Mouse (Mus musculus): Measurements from ENCODE around the gene Cit. TPM values are rescaled to one million over a fixed set of nuclear protein-coding genes. Genes with fewer than 3 reads are reported as not detected.
"Not testable (repeated sequence)": the region's sequence is repeated elsewhere in the genome, so short reads cannot be mapped to it uniquely, and the experiment has no call there.

Cit gene
- polyA plus RNA-seq (2014; fragmentation: Nextera tagmentation; extraction: Ambion mirVana) = 15.9 and 16.7 TPM in 2 replicates

- peaks cover 6 to 11% of the 10 kb centered on the region in 2 experiments; a peak in 2 of 4 replicates for H3K4me1 ChIP-seq (ENCODE audit: control insufficient read depth in 2 of 2, insufficient read depth in 2 of 2, low read length in 2 of 2)
- H3K4me2 ChIP-seq (ENCODE audit: low read length) = peak within 1 kb of the TSS; percentile 82
- peaks cover 17% of the 10 kb centered on the region for H3K36me3 ChIP-seq (ENCODE audit: control insufficient read depth, insufficient read depth, low read length)
- H3K27me3 ChIP-seq (ENCODE audit: control insufficient read depth, insufficient read depth, low read length) = no peaks in the 10 kb centered on the region
- H3K9ac ChIP-seq (ENCODE audit: low read length) = peak within 1 kb of the TSS; percentile 81
- ATAC-seq (ENCODE audit: insufficient number of reproducible peaks, insufficient read depth, low FRiP score, low read depth) = peak; percentile 96
- WGBS = 1% methylated on average over 42 of the region's 42 CpGs
- peak within 1 kb of the TSS; percentile 54 to 71 for H3K27ac ChIP-seq (replicated peaks in 1 of 2; ENCODE audit: control insufficient read depth in 1 of 2, insufficient read depth in 1 of 2, low read depth in 2 of 2, low read length in 2 of 2)
- no peaks in the 10 kb centered on the region for H3K9me3 ChIP-seq (ENCODE audit: control insufficient read depth, low read length)
- H3K4me3 ChIP-seq (ENCODE audit: control insufficient read depth in 1 of 2, insufficient read depth in 1 of 2, low read depth in 1 of 2, low read length in 2 of 2) = peak within 1 kb of the TSS; percentile 64 to 91
Measured at GRCm38 (mm10) chr5:115844766-115845634, at the start of gene Cit. Cit (plus strand) TSS chr5:115845278.

- H3K4me2 ChIP-seq (ENCODE audit: low read length) = peak overlapping the region; percentile 46
- no peak overlapping the region for H3K9ac ChIP-seq (ENCODE audit: low read length)
- H3K27me3 ChIP-seq (ENCODE audit: control insufficient read depth, insufficient read depth, low read length) = no peaks in the 10 kb centered on the region
- H3K9me3 ChIP-seq (ENCODE audit: control insufficient read depth, low read length) = 0 out of 2 replicates have a peak, but pooled peaks cover 2% of the 10 kb centered on the region
- peak overlapping the region in 1 of 2 experiments; percentile 13; a peak in 2 of 4 replicates for H3K4me3 ChIP-seq (ENCODE audit: control insufficient read depth in 1 of 2, insufficient read depth in 1 of 2, low read depth in 1 of 2, low read length in 2 of 2)
- no peak for ATAC-seq (ENCODE audit: insufficient number of reproducible peaks, insufficient read depth, low FRiP score, low read depth)
- no peaks in the 10 kb centered on the region for H3K36me3 ChIP-seq (ENCODE audit: control insufficient read depth, insufficient read depth, low read length)
- no peaks in the 10 kb centered on the region for H3K4me1 ChIP-seq (ENCODE audit: control insufficient read depth in 2 of 2, insufficient read depth in 2 of 2, low read length in 2 of 2)
- WGBS = 48% methylated on average over 15 of the region's 15 CpGs
- H3K27ac ChIP-seq (replicated peaks in 1 of 2; ENCODE audit: control insufficient read depth in 1 of 2, insufficient read depth in 1 of 2, low read depth in 2 of 2, low read length in 2 of 2) = no peak overlapping the region
Measured at GRCm38 (mm10) chr5:115799016-115799894, 45.8 kb upstream of the Cit start.

GRCm38 (mm10) chr5:115799895-115800232 is 45.2 kb upstream of the Cit start:
- Histone ChIP-seq H3K9ac (ENCODE audit: low read length) (no peak overlapping the region), H3K27ac (replicated peaks in 1 of 2; ENCODE audit: control insufficient read depth in 1 of 2, insufficient read depth in 1 of 2, low read depth in 2 of 2, low read length in 2 of 2) (no peak overlapping the region), H3K36me3 (ENCODE audit: control insufficient read depth, insufficient read depth, low read length) (no peaks in the 10 kb centered on the region), H3K4me2 (ENCODE audit: low read length) (peak overlapping the region; percentile 46), H3K4me1 (ENCODE audit: control insufficient read depth in 2 of 2, insufficient read depth in 2 of 2, low read length in 2 of 2) (no peaks in the 10 kb centered on the region), H3K27me3 (ENCODE audit: control insufficient read depth, insufficient read depth, low read length) (no peaks in the 10 kb centered on the region), H3K4me3 (ENCODE audit: control insufficient read depth in 1 of 2, insufficient read depth in 1 of 2, low read depth in 1 of 2, low read length in 2 of 2) (peak overlapping the region in 1 of 2 experiments; percentile 13; a peak in 1 of 4 replicates), H3K9me3 (ENCODE audit: control insufficient read depth, low read length) (0 out of 2 replicates have a peak, but pooled peaks cover 2% of the 10 kb centered on the region)
- 28% methylated on average over 4 of the region's 4 CpGs for WGBS
- no peak for ATAC-seq (ENCODE audit: insufficient number of reproducible peaks, insufficient read depth, low FRiP score, low read depth)

GRCm38 (mm10) chr5:115812262-115812661 is 32.8 kb upstream of the Cit start:
- H3K9me3 ChIP-seq (ENCODE audit: control insufficient read depth, low read length) = no peaks in the 10 kb centered on the region
- H3K27ac ChIP-seq (replicated peaks in 1 of 2; ENCODE audit: control insufficient read depth in 1 of 2, insufficient read depth in 1 of 2, low read depth in 2 of 2, low read length in 2 of 2) = no peak overlapping the region
- no peak overlapping the region for H3K9ac ChIP-seq (ENCODE audit: low read length)
- WGBS = 78% methylated on average over 3 of the region's 3 CpGs
- H3K27me3 ChIP-seq (ENCODE audit: control insufficient read depth, insufficient read depth, low read length) = no peaks in the 10 kb centered on the region
- ATAC-seq (ENCODE audit: insufficient number of reproducible peaks, insufficient read depth, low FRiP score, low read depth) = no peak
- no peaks in the 10 kb centered on the region for H3K36me3 ChIP-seq (ENCODE audit: control insufficient read depth, insufficient read depth, low read length)
- H3K4me3 ChIP-seq (ENCODE audit: control insufficient read depth in 1 of 2, insufficient read depth in 1 of 2, low read depth in 1 of 2, low read length in 2 of 2) = no peak overlapping the region
- H3K4me1 ChIP-seq (ENCODE audit: control insufficient read depth in 2 of 2, insufficient read depth in 2 of 2, low read length in 2 of 2) = peaks cover 7 to 9% of the 10 kb centered on the region in 2 experiments
- H3K4me2 ChIP-seq (ENCODE audit: low read length) = no peak overlapping the region

GRCm38 (mm10) chr5:115817022-115817421 is 28.1 kb upstream of the Cit start:
- H3K4me2 ChIP-seq (ENCODE audit: low read length) = 0 out of 2 replicates have a peak overlapping the region, but pooled peaks have one; percentile 6

GRCm38 (mm10) chr5:115817655-115818054 is 27.4 kb upstream of the Cit start:
- not testable (repeated sequence) for ATAC-seq (ENCODE audit: insufficient number of reproducible peaks, insufficient read depth, low FRiP score, low read depth); H3K9ac ChIP-seq (ENCODE audit: low read length); H3K9me3 ChIP-seq (ENCODE audit: control insufficient read depth, low read length); H3K27ac ChIP-seq (replicated peaks in 1 of 2; ENCODE audit: control insufficient read depth in 1 of 2, insufficient read depth in 1 of 2, low read depth in 2 of 2, low read length in 2 of 2); H3K4me2 ChIP-seq (ENCODE audit: low read length); H3K4me3 ChIP-seq (ENCODE audit: control insufficient read depth in 1 of 2, insufficient read depth in 1 of 2, low read depth in 1 of 2, low read length in 2 of 2); H3K36me3 ChIP-seq (ENCODE audit: control insufficient read depth, insufficient read depth, low read length); H3K27me3 ChIP-seq (ENCODE audit: control insufficient read depth, insufficient read depth, low read length)
- peaks cover 7 to 13% of the 10 kb centered on the region in 2 experiments for H3K4me1 ChIP-seq (ENCODE audit: control insufficient read depth in 2 of 2, insufficient read depth in 2 of 2, low read length in 2 of 2)
- 92% methylated on average over 1 of the region's 1 CpGs for WGBS

More at GRCm38 (mm10) chr5:115817022-115817421, 28.1 kb upstream of the Cit start:
- 34% methylated on average over 6 of the region's 6 CpGs for WGBS
- H3K27me3 ChIP-seq (ENCODE audit: control insufficient read depth, insufficient read depth, low read length) = no peaks in the 10 kb centered on the region
- no peaks in the 10 kb centered on the region for H3K36me3 ChIP-seq (ENCODE audit: control insufficient read depth, insufficient read depth, low read length)
- ATAC-seq (ENCODE audit: insufficient number of reproducible peaks, insufficient read depth, low FRiP score, low read depth) = 0 out of 2 replicates have a peak, but pooled peaks have one; percentile 51
- peaks cover 7 to 13% of the 10 kb centered on the region in 2 experiments for H3K4me1 ChIP-seq (ENCODE audit: control insufficient read depth in 2 of 2, insufficient read depth in 2 of 2, low read length in 2 of 2)
- no peaks in the 10 kb centered on the region for H3K9me3 ChIP-seq (ENCODE audit: control insufficient read depth, low read length)
- H3K9ac ChIP-seq (ENCODE audit: low read length) = no peak overlapping the region
- H3K4me3 ChIP-seq (ENCODE audit: control insufficient read depth in 1 of 2, insufficient read depth in 1 of 2, low read depth in 1 of 2, low read length in 2 of 2) = no peak overlapping the region
- H3K27ac ChIP-seq (replicated peaks in 1 of 2; ENCODE audit: control insufficient read depth in 1 of 2, insufficient read depth in 1 of 2, low read depth in 2 of 2, low read length in 2 of 2) = peak overlapping the region in 1 of 2 experiments; percentile 3; a peak in 1 of 4 replicates

GRCm38 (mm10) chr5:115819966-115820365 is 25.1 kb upstream of the Cit start:
- no peak overlapping the region for H3K4me3 ChIP-seq (ENCODE audit: control insufficient read depth in 1 of 2, insufficient read depth in 1 of 2, low read depth in 1 of 2, low read length in 2 of 2)
- no peak for ATAC-seq (ENCODE audit: insufficient number of reproducible peaks, insufficient read depth, low FRiP score, low read depth)
- no peaks in the 10 kb centered on the region for H3K9me3 ChIP-seq (ENCODE audit: control insufficient read depth, low read length)
- no peaks in the 10 kb centered on the region for H3K27me3 ChIP-seq (ENCODE audit: control insufficient read depth, insufficient read depth, low read length)
- peaks cover 7 to 13% of the 10 kb centered on the region in 2 experiments for H3K4me1 ChIP-seq (ENCODE audit: control insufficient read depth in 2 of 2, insufficient read depth in 2 of 2, low read length in 2 of 2)
- H3K27ac ChIP-seq (replicated peaks in 1 of 2; ENCODE audit: control insufficient read depth in 1 of 2, insufficient read depth in 1 of 2, low read depth in 2 of 2, low read length in 2 of 2) = no peak overlapping the region
- WGBS = 66% methylated on average over 9 of the region's 9 CpGs
- no peaks in the 10 kb centered on the region for H3K36me3 ChIP-seq (ENCODE audit: control insufficient read depth, insufficient read depth, low read length)
- no peak overlapping the region for H3K9ac ChIP-seq (ENCODE audit: low read length)
- no peak overlapping the region for H3K4me2 ChIP-seq (ENCODE audit: low read length)
